Mouse (Mus musculus) erythroblast, embryonic 14.5 days (primary cell): Measurements from ENCODE around the gene Actr8.

Experiments
- GATA1 ChIP-seq: IDR thresholded peaks from 2 replicates; pipeline ENCODE4 v1.6.1; 2012; ENCODE audit warnings: low read length, inconsistent platforms, mixed read lengths
- TAL1 ChIP-seq: IDR thresholded peaks from 3 replicates; pipeline ENCODE4 v1.6.1; 2012; ENCODE audit warnings: low read length, inconsistent platforms, mixed read lengths

GRCm38 (mm10) chr14:29937466-29937865 lies 40.7 kb upstream of the Actr8 start:
- TF ChIP-seq GATA1 (no peak), TAL1 (no peak)
